ENCODE assay signal across 29 mouse cellular contexts in genomic region chr6:33712540-33713118, GRCm38 (mm10).
DNase-seq lines count a peak whose midpoint lies in the region; ATAC-seq lines count a peak whose summit lies in the region.
"Had no signal": no experiment of that assay in that cellular context is flagged by ENCODE, and none has a peak within 500 bp of the region (broad histone marks: within the 10 kb centered on the region; RNA-seq: fewer than 3 reads in every experiment).

No protein-coding gene starts in this region.

- no peaks in the 10 kb centered on the region; the same call in 1 of the 2 replicates for H3K4me1 ChIP-seq in hindbrain, embryonic 16.5 days (ENCODE audit: control insufficient read depth, insufficient read depth, low read depth, low read length)
- peaks cover 10% of the 10 kb centered on the region; the same call in 1 of the 2 replicates for H3K4me1 ChIP-seq in hindbrain, embryonic 13.5 days (replicated peaks)
- peaks cover 17% of the 10 kb centered on the region for H3K4me1 ChIP-seq in embryonic facial prominence, embryonic 10.5 days
- H3K4me1 ChIP-seq in forebrain, embryonic 16.5 days (replicated peaks; ENCODE audit: control insufficient read depth, insufficient read depth, low read length), result peaks cover 26% of the 10 kb centered on the region
- H3K4me1 ChIP-seq: liver, embryonic 12.5 days had no signal

- H3K4me2 ChIP-seq in hindbrain, embryonic 16.5 days (ENCODE audit: low read length), result no peak overlapping the region
- no peak overlapping the region for H3K4me2 ChIP-seq in hindbrain, embryonic 13.5 days
- H3K4me2 ChIP-seq in forebrain, embryonic 16.5 days (ENCODE audit: low read length), result no peak overlapping the region
- H3K4me2 ChIP-seq: embryonic facial prominence, embryonic 13.5 days; heart, embryonic 11.5 days; liver, embryonic 12.5 days had no signal

- no peak overlapping the region for H3K9ac ChIP-seq in hindbrain, embryonic 16.5 days (ENCODE audit: low read depth, low read length)
- no peak overlapping the region for H3K9ac ChIP-seq in hindbrain, embryonic 13.5 days
- H3K9ac ChIP-seq in forebrain, embryonic 16.5 days (replicated peaks; ENCODE audit: low read depth, low read length), result no peak overlapping the region
- H3K9ac ChIP-seq: embryonic facial prominence, embryonic 13.5 days; liver, embryonic 12.5 days had no signal

- no peaks in the 10 kb centered on the region for H3K36me3 ChIP-seq in hindbrain, embryonic 16.5 days (ENCODE audit: control insufficient read depth, insufficient read depth, low read length)
- no peaks in the 10 kb centered on the region for H3K36me3 ChIP-seq in hindbrain, embryonic 13.5 days
- no peaks in the 10 kb centered on the region for H3K36me3 ChIP-seq in embryonic facial prominence, embryonic 10.5 days (replicated peaks)
- no peaks in the 10 kb centered on the region for H3K36me3 ChIP-seq in forebrain, embryonic 16.5 days (ENCODE audit: control insufficient read depth, insufficient read depth)
- H3K36me3 ChIP-seq: embryonic facial prominence, embryonic 13.5 days; liver, embryonic 12.5 days had no signal

- 48% methylated on average over 7 of the region's 7 CpGs for WGBS in hindbrain, embryonic 16.5 days
- WGBS in hindbrain, embryonic 13.5 days, result 59% methylated on average over 7 of the region's 7 CpGs
- WGBS in embryonic facial prominence, embryonic 10.5 days, result 80% methylated on average over 7 of the region's 7 CpGs
- 14% methylated on average over 7 of the region's 7 CpGs for WGBS in forebrain, embryonic 16.5 days

- H3K27ac ChIP-seq in hindbrain, embryonic 16.5 days (ENCODE audit: low read depth, low read length), result no peak overlapping the region
- no peak overlapping the region for H3K27ac ChIP-seq in hindbrain, embryonic 13.5 days
- no peak overlapping the region for H3K27ac ChIP-seq in embryonic facial prominence, embryonic 10.5 days (replicated peaks)
- peak overlapping the region; percentile 87 for H3K27ac ChIP-seq in forebrain, embryonic 16.5 days (ENCODE audit: low read length)
- H3K27ac ChIP-seq: embryonic facial prominence, embryonic 13.5 days; liver, embryonic 12.5 days; macrophage; stomach, postnatal 0 days had no signal

- no peaks in the 10 kb centered on the region for H3K9me3 ChIP-seq in hindbrain, embryonic 16.5 days (ENCODE audit: control insufficient read depth, low read length)
- no peaks in the 10 kb centered on the region for H3K9me3 ChIP-seq in hindbrain, embryonic 13.5 days
- no peaks in the 10 kb centered on the region for H3K9me3 ChIP-seq in embryonic facial prominence, embryonic 10.5 days
- H3K9me3 ChIP-seq in forebrain, embryonic 16.5 days (ENCODE audit: control insufficient read depth, low read length), result no peaks in the 10 kb centered on the region
- H3K9me3 ChIP-seq: embryonic facial prominence, embryonic 13.5 days; liver, embryonic 12.5 days had no signal

- no peak overlapping the region for H3K4me3 ChIP-seq in hindbrain, embryonic 16.5 days (ENCODE audit: low read length)
- no peak overlapping the region for H3K4me3 ChIP-seq in hindbrain, embryonic 13.5 days
- no peak overlapping the region for H3K4me3 ChIP-seq in embryonic facial prominence, embryonic 10.5 days
- H3K4me3 ChIP-seq in forebrain, embryonic 16.5 days (replicated peaks; ENCODE audit: low read length), result no peak overlapping the region
- H3K4me3 ChIP-seq: embryonic facial prominence, embryonic 13.5 days; erythroblast, embryonic 14.5 days; liver, embryonic 12.5 days had no signal

- 0 out of 2 replicates have a peak, but pooled peaks have one; percentile 40 for ATAC-seq in hindbrain, embryonic 16.5 days
- ATAC-seq in hindbrain, embryonic 13.5 days (ENCODE audit: low FRiP score), result no peak
- peak; percentile 84 for ATAC-seq in forebrain, embryonic 16.5 days
- no peak for ATAC-seq in megakaryocyte-erythroid progenitor cell, adult 5-6 weeks (replicated peaks; ENCODE audit: low FRiP score, low TSS enrichment, poor library complexity, severe bottlenecking)
- ATAC-seq: CD4-positive, CD25-positive, alpha-beta regulatory T cell, adult 4 months; intestine, postnatal 0 days; liver, embryonic 12.5 days; lung, postnatal 0 days; midbrain, embryonic 16.5 days had no signal

- DNase-seq in Muller cell, postnatal 12 days (ENCODE audit: inconsistent ontology term), result peak; percentile 32
- peak; percentile 10 for DNase-seq in embryonic facial prominence, embryonic 10.5 days (ENCODE audit: low spot score)
- DNase-seq in cerebellum, postnatal 4 days (ENCODE audit: low spot score in 2 of 2), result no peak
- DNase-seq: adrenal gland, postnatal 36 days; cerebellum, adult 2 months; cerebellum, postnatal 25 days; gastrocnemius, postnatal 25 days; heart, adult 11 months; heart, postnatal 36 days; kidney, adult 9 months; kidney, postnatal 10 days; lung, adult 18-20 months; right cerebral cortex, postnatal 4 days; thymus, adult 18-20 months; thymus, postnatal 25 days had no signal

- no peaks in the 10 kb centered on the region for H3K27me3 ChIP-seq in hindbrain, embryonic 16.5 days (replicated peaks; ENCODE audit: control insufficient read depth, insufficient read depth, low read length)
- no peaks in the 10 kb centered on the region for H3K27me3 ChIP-seq in hindbrain, embryonic 13.5 days
- H3K27me3 ChIP-seq in embryonic facial prominence, embryonic 10.5 days (replicated peaks; ENCODE audit: low read depth, poor library complexity, severe bottlenecking), result no peaks in the 10 kb centered on the region
- H3K27me3 ChIP-seq in forebrain, embryonic 16.5 days (replicated peaks; ENCODE audit: control insufficient read depth, insufficient read depth, low read length), result no peaks in the 10 kb centered on the region
- H3K27me3 ChIP-seq: embryonic facial prominence, embryonic 13.5 days; liver, embryonic 12.5 days had no signal

Comparison
In these comparisons a context has a peak if more than half of its experiments do, and no peak if none do; other contexts are left out.
1. ATAC-seq: peak in hindbrain, embryonic 16.5 days (single experiment) and forebrain, embryonic 16.5 days (single experiment); none in hindbrain, embryonic 13.5 days (single experiment) and megakaryocyte-erythroid progenitor cell, adult 5-6 weeks (single experiment).
2. DNase-seq: peak in Muller cell, postnatal 12 days (single experiment) and embryonic facial prominence, embryonic 10.5 days (single experiment); none in cerebellum, postnatal 4 days (0 of 2).